Mouse (Mus musculus) spleen, embryonic (tissue): Measurements from ENCODE around the gene Nudt15.
"Not testable (repeated sequence)": the region's sequence is repeated elsewhere in the genome, so short reads cannot be mapped to it uniquely, and the experiment has no call there.

Experiments used
- CTCF ChIA-PET: fragments of 350-600 bp; sonication (Branson Sonifier 250); formaldehyde crosslinking; loops from one replicate; lab custom pipeline; 2022; lab: Charles Lee

Gene Nudt15

GRCm38 (mm10) chr14:73548051-73548450 is at the start of gene Nudt15:
Nudt15 (minus strand) TSS chr14:73548242.
- CTCF ChIA-PET = no interaction called here

GRCm38 (mm10) chr14:73592166-73592565 is 44.1 kb upstream of the Nudt15 start:
- CTCF ChIA-PET = no interaction called here

- CTCF ChIA-PET = no interaction called here
Observed at GRCm38 (mm10) chr14:73588080-73588479, 40.0 kb upstream of the Nudt15 start.

GRCm38 (mm10) chr14:73576336-73576735 is 28.3 kb upstream of the Nudt15 start:
- CTCF ChIA-PET = no interaction called here

GRCm38 (mm10) chr14:73574053-73574452 is 26.0 kb upstream of the Nudt15 start:
- CTCF ChIA-PET = no interaction called here

GRCm38 (mm10) chr14:73571143-73571542 is 23.1 kb upstream of the Nudt15 start:
- CTCF ChIA-PET = no interaction called here

- CTCF ChIA-PET = interaction anchor here (0.6 kb wide), 1 partner anchor 1122 kb away, joined by 3 read pairs; no protein-coding TSS in a partner anchor
Observed at GRCm38 (mm10) chr14:73569831-73570230, 21.8 kb upstream of the Nudt15 start.

- CTCF ChIA-PET = no interaction called here
Observed at GRCm38 (mm10) chr14:73553122-73553696, 5.2 kb upstream of the Nudt15 start.

GRCm38 (mm10) chr14:73552341-73553121 is 4.5 kb upstream of the Nudt15 start:
- CTCF ChIA-PET = no interaction called here

- CTCF ChIA-PET = no interaction called here
Observed at GRCm38 (mm10) chr14:73551164-73551563, 3.1 kb upstream of the Nudt15 start.

- CTCF ChIA-PET = no interaction called here
Observed at GRCm38 (mm10) chr14:73550732-73551131, 2.7 kb upstream of the Nudt15 start.

- CTCF ChIA-PET = no interaction called here
Observed at GRCm38 (mm10) chr14:73550291-73550690, 2.2 kb upstream of the Nudt15 start.

- CTCF ChIA-PET = interaction anchor here (0.6 kb wide), 1 partner anchor 993 kb away, joined by 3 read pairs; no protein-coding TSS in a partner anchor
Observed at GRCm38 (mm10) chr14:73547034-73547433, 1.0 kb downstream of the Nudt15 start.

GRCm38 (mm10) chr14:73543781-73544180 is 4.3 kb downstream of the Nudt15 start:
- CTCF ChIA-PET = no interaction called here

GRCm38 (mm10) chr14:73535641-73536040 is 12.4 kb downstream of the Nudt15 start:
- CTCF ChIA-PET = no interaction called here

- CTCF ChIA-PET = no interaction called here
Observed at GRCm38 (mm10) chr14:73533755-73534465, 14.1 kb downstream of the Nudt15 start.

- CTCF ChIA-PET = not testable (repeated sequence)
Observed at GRCm38 (mm10) chr14:73528661-73529060, 19.4 kb downstream of the Nudt15 start.

GRCm38 (mm10) chr14:73524766-73525448 is 23.1 kb downstream of the Nudt15 start, which contains the start of gene Sucla2:
Sucla2 (plus strand) TSS chr14:73525319.
- CTCF ChIA-PET = interaction anchor here (0.9 to 1.4 kb wide), 2 partner anchors 9 to 425 kb away, joined by 3 read pairs; no protein-coding TSS in a partner anchor

- CTCF ChIA-PET = interaction anchor here (1.4 kb wide), 1 partner anchor 9 kb away, joined by 3 read pairs; no protein-coding TSS in a partner anchor
Observed at GRCm38 (mm10) chr14:73524136-73524535, 23.9 kb downstream of the Nudt15 start.

- CTCF ChIA-PET = no interaction called here
Observed at GRCm38 (mm10) chr14:73509765-73510423, 38.1 kb downstream of the Nudt15 start, which contains the start of gene Med4. Med4 (plus strand) TSS chr14:73510025.
